Mouse (Mus musculus) E14TG2a.4 (cell line): ENCODE data around the gene Tacc2.

ENCODE experiments used
- CTCF ChIP-seq: conservative IDR thresholded peaks from 2 replicates; pipeline ENCODE4 v1.5.1; 2014; ENCODE audit warnings: low read length
- NANOG ChIP-seq: IDR thresholded peaks from 2 replicates; pipeline ENCODE4 v1.6.1; 2014; ENCODE audit warnings: borderline replicate concordance, low read length, mixed read lengths

GRCm38 (mm10) chr7:130600546-130600945, 23.3 kb downstream of the Tacc2 start:
- TF ChIP-seq CTCF (no peak), NANOG (peak; percentile 66; the same call in 1 of the 2 replicates)
